Mouse (Mus musculus) kidney, embryonic 16.5 days (tissue): ENCODE measurements around the gene Pdx1. TPM values are rescaled to one million over a fixed set of nuclear protein-coding genes. Genes with fewer than 3 reads are reported as not detected.
A peak's percentile ranks its signal among the peaks of the same experiment; 100 is the strongest.

Source experiments
- ATAC-seq: fragments of 200-750 bp; cut with Nextera tagmentation; 2 replicates; pipeline ENCODE4 v1.8.0; 2017; ENCODE audit warnings: moderate TSS enrichment; ENCODE audit not compliant: low FRiP score, low TSS enrichment
- H3K27ac ChIP-seq: fragments of 300-500 bp; sonication (generic); 2 replicates; pipeline ENCODE4 v1.5.1; 2014; ENCODE audit warnings: low read length
- H3K27me3 ChIP-seq: fragments of 300-500 bp; sonication (generic); 2 replicates; pipeline ENCODE4 v1.6.1; 2014; ENCODE audit warnings: low read length, control low read depth, mixed read lengths; ENCODE audit not compliant: insufficient read depth
- H3K36me3 ChIP-seq: fragments of 300-500 bp; sonication (generic); 2 replicates; pipeline ENCODE4 v1.6.1; 2014; ENCODE audit warnings: low read length, control low read depth, mixed read lengths; ENCODE audit not compliant: insufficient read depth
- H3K4me1 ChIP-seq: fragments of 300-500 bp; sonication (generic); 2 replicates; pipeline ENCODE4 v1.6.1; 2014; ENCODE audit warnings: low read length, control low read depth, mixed read lengths; ENCODE audit not compliant: insufficient read depth
- H3K4me2 ChIP-seq: fragments of 300-500 bp; sonication (generic); replicated peaks from 2 replicates; pipeline ENCODE4 v1.6.1; 2014; ENCODE audit warnings: low read depth, low read length
- H3K4me3 ChIP-seq: fragments of 300-500 bp; sonication (generic); 2 replicates; pipeline ENCODE4 v1.5.1; 2014; ENCODE audit warnings: mild to moderate bottlenecking, low read length
- H3K9ac ChIP-seq: fragments of 300-500 bp; sonication (generic); replicated peaks from 2 replicates; pipeline ENCODE4 v1.6.1; 2014; ENCODE audit warnings: low read length
- H3K9me3 ChIP-seq: fragments of 300-500 bp; sonication (generic); 2 replicates; pipeline ENCODE4 v1.6.1; 2016; ENCODE audit warnings: low read length, control low read depth
- WGBS: fragments of 180-500 bp; shearing (Covaris S2); extraction: QIAGEN DNeasy Blood & Tissue Kit; methylation state at CpG from one replicate; pipeline ENCODE4 v1.1.7; 2014; 5-methylcytosine and 5-hydroxymethylcytosine counted together
- polyA plus RNA-seq: library from polyadenylated mRNA; unstranded; fragments of >200 nt; fragmentation: Nextera tagmentation; extraction: Ambion mirVana; gene quantifications from 2 replicates; pipeline ENCODE4 v1.2.1, GENCODE M21; 2015

The Pdx1 gene
- polyA plus RNA-seq, 1 experiment from 2014 or later, result not detected

DNA sequence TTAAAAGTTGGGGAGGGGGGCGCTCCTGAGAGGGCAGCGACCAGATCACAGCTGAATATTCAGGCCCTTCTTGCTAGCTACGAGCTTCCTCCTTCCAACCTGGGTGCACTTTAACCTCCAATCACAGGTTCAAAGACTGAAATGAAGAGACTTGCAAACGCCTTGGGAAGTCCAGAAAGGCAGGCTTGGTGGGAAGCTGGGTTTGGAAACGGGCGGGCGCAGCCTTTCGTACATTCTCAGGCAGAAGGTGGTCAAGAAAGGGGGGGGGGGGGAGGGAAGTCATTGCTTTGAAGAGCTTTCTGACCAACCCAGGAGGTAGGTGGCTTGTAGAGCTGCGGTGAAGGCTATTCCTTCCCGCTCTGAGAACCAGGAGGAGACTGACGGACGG, 37.6 kb downstream of the Pdx1 start:
- Histone ChIP-seq H3K4me3 (no peak overlapping the region), H3K9me3 (no peaks in the 10 kb centered on the region), H3K9ac (no peak overlapping the region), H3K4me2 (no peak overlapping the region), H3K36me3 (no peaks in the 10 kb centered on the region), H3K27me3 (peaks cover 100% of the 10 kb centered on the region), H3K4me1 (peaks cover 10% of the 10 kb centered on the region; the same call in 1 of the 2 replicates), H3K27ac (no peak overlapping the region)
- 2% methylated on average over 12 of the region's 12 CpGs for WGBS
- ATAC-seq, result no peak

- Histone ChIP-seq H3K9ac (no peak overlapping the region), H3K27me3 (peaks cover 100% of the 10 kb centered on the region), H3K4me1 (peaks cover 10% of the 10 kb centered on the region; the same call in 1 of the 2 replicates), H3K4me2 (no peak overlapping the region), H3K27ac (no peak overlapping the region), H3K9me3 (no peaks in the 10 kb centered on the region), H3K4me3 (no peak overlapping the region), H3K36me3 (no peaks in the 10 kb centered on the region)
- WGBS, result 9% methylated on average over 9 of the region's 9 CpGs
- ATAC-seq, result no peak
Measured at GRCm38 (mm10) chr5:147308451-147308850, 38.7 kb downstream of the Pdx1 start.

- no peak for ATAC-seq
- Histone ChIP-seq H3K27me3 (peaks cover 100% of the 10 kb centered on the region), H3K4me1 (peaks cover 10% of the 10 kb centered on the region; the same call in 1 of the 2 replicates), H3K4me2 (no peak overlapping the region), H3K9ac (no peak overlapping the region), H3K4me3 (no peak overlapping the region), H3K27ac (no peak overlapping the region), H3K9me3 (no peaks in the 10 kb centered on the region), H3K36me3 (no peaks in the 10 kb centered on the region)
- WGBS, result 0% methylated on average over 1 of the region's 2 CpGs
Measured at GRCm38 (mm10) chr5:147309786-147310185, 40.0 kb downstream of the Pdx1 start.

- H3K36me3 ChIP-seq, result no peaks in the 10 kb centered on the region
- no peak overlapping the region for H3K4me3 ChIP-seq
- no peak for ATAC-seq
- WGBS, result 2% methylated on average over 27 of the region's 27 CpGs
- H3K4me1 ChIP-seq, result no peaks in the 10 kb centered on the region; the same call in 1 of the 2 replicates
- no peaks in the 10 kb centered on the region for H3K9me3 ChIP-seq
- H3K27me3 ChIP-seq, result peaks cover 100% of the 10 kb centered on the region
- H3K27ac ChIP-seq, result no peak overlapping the region
- no peak overlapping the region for H3K9ac ChIP-seq
- no peak overlapping the region for H3K4me2 ChIP-seq
Measured at GRCm38 (mm10) chr5:147312830-147313685, 43.3 kb downstream of the Pdx1 start.

DNA sequence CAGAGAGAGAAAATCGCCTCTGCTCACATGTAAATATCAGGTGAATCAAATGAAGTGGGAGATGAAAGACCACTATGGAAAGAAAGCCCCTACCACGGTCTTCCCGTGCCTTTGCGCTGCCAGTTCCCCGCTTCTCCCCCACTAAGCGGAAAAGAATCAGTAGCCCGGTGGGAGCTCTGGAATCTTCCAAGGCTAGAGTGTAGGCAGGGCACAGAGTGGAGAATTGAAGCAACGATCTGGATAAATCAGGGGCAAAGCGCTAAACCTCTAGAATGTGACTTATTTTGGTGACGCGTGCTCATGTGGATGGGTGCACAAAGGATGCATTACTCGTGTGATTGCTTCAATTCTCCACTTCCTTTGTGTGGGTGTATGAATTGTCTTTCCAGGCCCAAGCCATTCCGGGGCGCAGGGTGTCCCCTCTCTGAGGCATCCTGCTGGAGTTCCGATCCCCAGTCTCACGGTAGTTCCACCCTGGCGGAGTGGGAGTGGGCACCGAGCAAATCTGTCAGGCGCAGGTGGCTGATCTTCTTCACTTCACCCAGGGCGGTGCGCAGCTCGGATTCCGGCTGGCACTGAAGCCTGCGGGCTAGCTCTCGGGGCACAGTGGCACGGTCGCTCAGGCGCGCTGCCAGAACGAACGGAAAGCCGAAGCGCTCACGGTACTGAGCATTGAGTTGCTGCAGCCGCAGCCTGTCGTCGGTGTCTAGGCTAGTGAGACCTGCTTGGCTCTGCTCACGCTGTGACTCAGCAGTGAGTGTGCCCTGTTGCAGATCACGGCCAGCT, 45.1 kb downstream of the Pdx1 start:
- no peaks in the 10 kb centered on the region for H3K9me3 ChIP-seq
- under 1% methylated on average over 39 of the region's 39 CpGs for WGBS
- H3K9ac ChIP-seq, result no peak overlapping the region

DNA sequence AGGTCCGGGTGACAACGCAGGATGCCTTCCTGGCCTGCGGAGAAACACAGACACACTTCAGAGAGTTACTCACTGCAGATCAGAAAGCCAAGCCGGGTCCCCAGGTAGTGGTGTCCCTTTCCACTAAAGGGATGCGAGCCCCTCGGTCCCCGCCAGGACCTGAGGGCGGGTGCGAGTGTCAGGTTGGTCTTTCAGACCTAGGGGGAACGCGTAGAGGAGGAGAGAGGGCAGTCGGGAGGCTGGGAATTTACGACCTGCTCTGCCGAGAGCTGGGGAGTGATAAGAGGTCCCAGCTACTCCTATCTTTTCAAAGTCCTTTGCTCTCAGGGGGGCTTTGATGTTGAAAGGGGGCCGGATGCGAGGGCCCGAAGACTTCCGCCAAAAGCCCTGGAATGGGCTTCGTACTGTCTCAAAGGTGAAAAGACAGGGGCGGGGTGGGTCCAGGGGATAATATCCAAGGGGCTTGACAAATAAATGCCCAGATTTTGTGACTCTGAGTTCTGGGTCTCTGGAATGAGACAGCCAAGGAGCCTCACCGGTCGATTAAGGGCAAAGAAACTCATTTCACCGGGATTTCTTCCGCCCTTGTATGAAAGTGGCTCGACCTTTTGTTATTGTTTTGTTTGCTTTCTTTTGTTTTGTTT, 45.8 kb downstream of the Pdx1 start:
- 1% methylated on average over 25 of the region's 25 CpGs for WGBS
- no peak overlapping the region for H3K4me2 ChIP-seq
- no peak overlapping the region for H3K27ac ChIP-seq
- no peaks in the 10 kb centered on the region for H3K9me3 ChIP-seq
- H3K4me1 ChIP-seq, result no peaks in the 10 kb centered on the region; the same call in 1 of the 2 replicates
- peak overlapping the region; percentile 5; the same call in 1 of the 2 replicates for H3K4me3 ChIP-seq
- H3K27me3 ChIP-seq, result peaks cover 93% of the 10 kb centered on the region
- no peaks in the 10 kb centered on the region for H3K36me3 ChIP-seq
- H3K9ac ChIP-seq, result no peak overlapping the region
- ATAC-seq, result no peak

More for the DNA sequence above, 45.1 kb downstream of the Pdx1 start:
- Histone ChIP-seq H3K4me2 (no peak overlapping the region), H3K27ac (no peak overlapping the region), H3K27me3 (peaks cover 94% of the 10 kb centered on the region), H3K4me1 (no peaks in the 10 kb centered on the region; the same call in 1 of the 2 replicates), H3K36me3 (no peaks in the 10 kb centered on the region), H3K4me3 (peak overlapping the region; percentile 5; the same call in 1 of the 2 replicates)
- ATAC-seq, result 0 out of 2 replicates have a peak, but pooled peaks have one; percentile 36

DNA sequence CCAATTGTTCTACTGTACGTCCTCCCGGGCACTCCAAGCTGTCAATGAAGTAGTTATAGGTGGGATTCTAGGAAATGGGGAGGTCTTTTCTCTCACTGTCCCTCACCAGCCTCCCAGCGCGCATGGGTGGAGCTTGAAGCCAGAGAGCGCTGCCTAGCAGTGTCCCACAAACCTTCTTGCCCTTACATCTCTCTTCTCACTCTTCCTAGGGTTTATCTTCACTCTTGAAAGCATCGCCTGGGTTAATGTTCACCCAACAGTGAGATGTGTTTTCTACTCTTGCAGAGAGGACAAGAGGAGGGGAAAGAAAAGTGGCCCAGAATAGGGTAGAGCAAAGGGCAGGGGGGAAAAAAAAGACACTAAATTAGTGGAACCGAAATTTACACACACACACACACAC, 47.6 kb downstream of the Pdx1 start:
- Histone ChIP-seq H3K36me3 (no peaks in the 10 kb centered on the region), H3K27me3 (peaks cover 91% of the 10 kb centered on the region), H3K9ac (no peak overlapping the region), H3K4me1 (no peaks in the 10 kb centered on the region; the same call in 1 of the 2 replicates), H3K27ac (no peak overlapping the region), H3K4me3 (no peak overlapping the region), H3K9me3 (no peaks in the 10 kb centered on the region), H3K4me2 (no peak overlapping the region)
- WGBS, result 6% methylated on average over 7 of the region's 7 CpGs
- no peak for ATAC-seq

GRCm38 (mm10) chr5:147317991-147318390, 48.2 kb downstream of the Pdx1 start:
- H3K27ac ChIP-seq, result no peak overlapping the region
- no peak overlapping the region for H3K9ac ChIP-seq
- H3K27me3 ChIP-seq, result peaks cover 91% of the 10 kb centered on the region
- no peaks in the 10 kb centered on the region for H3K9me3 ChIP-seq
- no peak overlapping the region for H3K4me3 ChIP-seq
- 30% methylated on average over 7 of the region's 7 CpGs for WGBS
- no peaks in the 10 kb centered on the region; the same call in 1 of the 2 replicates for H3K4me1 ChIP-seq
- ATAC-seq, result no peak; the same call in 1 of the 2 replicates
- H3K4me2 ChIP-seq, result no peak overlapping the region
- no peaks in the 10 kb centered on the region for H3K36me3 ChIP-seq

DNA sequence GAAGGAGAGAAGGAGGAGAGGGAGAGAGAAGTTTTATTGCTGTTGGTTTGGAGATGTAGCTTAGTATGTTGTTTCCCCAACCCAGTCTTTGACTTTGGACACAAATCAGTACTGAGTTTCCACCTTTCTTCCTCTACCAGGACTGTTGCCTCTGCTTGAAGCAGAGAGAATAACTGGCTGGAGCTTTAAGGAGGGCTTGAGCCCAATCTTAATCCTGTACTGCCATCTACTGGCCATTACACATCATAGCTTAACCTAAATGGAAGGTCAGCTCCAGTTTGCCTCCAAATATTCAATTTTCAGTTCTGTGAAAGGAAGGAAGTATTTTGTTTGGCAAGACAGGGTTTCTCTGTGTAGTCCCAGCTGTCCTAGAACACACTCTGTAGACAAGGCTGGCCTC, 49.9 kb downstream of the Pdx1 start:
- Histone ChIP-seq H3K9me3 (no peaks in the 10 kb centered on the region), H3K4me3 (no peak overlapping the region), H3K36me3 (no peaks in the 10 kb centered on the region), H3K4me1 (no peaks in the 10 kb centered on the region; the same call in none of the 2 replicates), H3K9ac (no peak overlapping the region), H3K27ac (no peak overlapping the region), H3K27me3 (peaks cover 76% of the 10 kb centered on the region), H3K4me2 (no peak overlapping the region)
- peak; percentile 65; the same call in 1 of the 2 replicates for ATAC-seq
